Mouse (Mus musculus) CD4-positive helper T cell, adult 2 months (primary cell): Measurements from ENCODE around the gene Megf11.
"Not testable (repeated sequence)": the region's sequence is repeated elsewhere in the genome, so short reads cannot be mapped to it uniquely, and the experiment has no call there.

Source experiments
- DNase-seq: peaks from one replicate; pipeline ENCODE4 v3.0.0-alpha.2; 2012; ENCODE audit warnings: low read depth, missing footprints, low spot score

The Megf11 gene

DNA sequence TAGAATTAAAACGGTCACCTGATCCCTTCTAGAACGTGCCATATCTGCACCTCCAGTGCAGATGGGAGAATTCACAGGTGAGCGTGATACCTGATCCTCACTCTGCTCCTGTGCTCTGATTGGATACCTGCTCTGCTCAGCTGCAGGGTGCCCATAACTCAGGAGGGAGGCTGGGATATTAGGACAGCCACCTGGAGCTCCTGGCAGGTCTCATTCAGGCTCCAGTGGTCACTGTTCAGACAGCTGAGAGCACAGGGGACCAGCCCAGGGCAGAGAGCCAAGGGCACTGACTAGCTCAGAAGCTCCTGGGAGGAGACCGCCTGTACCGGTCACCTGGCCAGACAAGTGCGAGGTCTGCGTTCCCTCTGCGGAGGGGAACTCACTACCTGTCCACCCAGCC lies 80.7 kb downstream of the Megf11 start:
- DNase-seq: no peak

DNA sequence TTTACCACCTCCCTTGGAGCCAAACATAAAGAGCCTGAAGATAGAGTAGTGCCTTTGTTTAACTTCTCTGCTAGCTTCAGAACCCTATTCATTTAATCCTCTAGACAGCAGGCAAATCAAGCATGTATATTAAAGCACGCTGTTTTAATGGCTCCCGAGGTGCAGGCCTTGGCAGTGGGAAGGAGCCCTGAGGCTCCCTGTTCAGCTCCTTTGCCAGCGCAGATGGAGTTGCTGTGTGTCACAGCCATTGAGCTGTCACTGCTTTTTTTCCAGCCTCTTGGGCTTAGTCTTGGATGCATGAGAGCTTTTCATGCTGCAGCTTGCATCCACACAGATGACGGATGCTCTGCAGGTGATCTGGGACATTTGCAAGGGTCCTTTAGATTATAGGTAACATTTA lies 81.1 kb downstream of the Megf11 start:
- no peak for DNase-seq

DNA sequence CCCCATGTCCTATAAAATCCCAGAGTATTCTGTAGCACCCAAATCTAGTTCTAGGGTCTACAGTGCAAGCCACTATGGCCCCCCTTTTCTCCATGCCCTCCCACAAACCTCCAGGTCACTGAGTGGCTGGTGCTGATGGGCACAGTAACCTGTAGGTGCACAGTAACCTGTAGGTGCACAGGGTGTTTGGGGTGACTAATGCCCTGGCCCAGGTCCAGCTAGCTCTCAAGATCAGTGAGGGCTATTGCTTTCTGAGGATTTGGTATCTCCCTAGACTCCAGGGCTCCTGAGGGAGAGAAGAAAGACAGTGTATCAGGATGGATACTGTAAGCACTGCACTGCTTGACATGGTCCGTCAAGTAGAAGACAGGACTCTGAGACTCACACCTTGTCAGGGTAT lies 85.4 kb downstream of the Megf11 start:
- DNase-seq: no peak

DNA sequence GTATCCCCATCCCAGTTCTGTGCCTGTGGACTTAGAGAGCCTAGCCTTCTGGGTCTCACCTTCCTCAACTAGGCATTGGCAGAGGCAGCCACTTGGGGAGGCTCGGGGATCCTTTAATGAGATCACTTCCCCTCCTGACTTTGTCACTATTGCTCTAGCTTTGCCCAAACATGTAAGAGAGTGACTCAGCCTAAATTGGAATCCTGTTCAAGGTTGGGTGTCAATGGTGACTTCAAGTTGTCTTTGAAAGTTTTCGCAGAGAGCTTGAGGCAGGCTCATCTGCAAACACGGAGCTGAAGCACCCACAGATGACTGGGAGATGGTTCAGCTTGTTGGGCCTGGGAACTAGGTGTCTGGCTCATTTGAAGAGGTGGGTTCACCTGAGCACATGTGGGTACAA lies 85.9 kb downstream of the Megf11 start:
- no peak for DNase-seq

DNA sequence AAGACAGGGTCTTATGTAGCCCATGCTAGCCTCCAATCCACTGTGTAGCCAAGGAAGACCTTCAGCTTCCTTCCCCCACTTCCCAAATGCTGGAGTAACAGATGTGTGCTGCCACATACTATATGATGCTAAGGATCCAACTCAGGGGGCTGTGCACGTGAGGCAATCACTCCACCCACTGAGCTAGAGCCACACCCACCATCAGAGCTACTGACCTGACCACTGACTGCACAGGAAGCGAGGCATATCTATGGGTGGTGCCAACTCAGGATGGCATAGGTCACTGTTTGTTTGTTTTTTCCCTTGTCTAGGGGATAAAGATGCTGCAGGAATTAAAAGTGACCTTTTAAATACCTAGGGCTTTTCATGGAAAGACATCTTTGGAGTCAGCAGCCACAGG lies 86.7 kb downstream of the Megf11 start:
- DNase-seq: no peak

DNA sequence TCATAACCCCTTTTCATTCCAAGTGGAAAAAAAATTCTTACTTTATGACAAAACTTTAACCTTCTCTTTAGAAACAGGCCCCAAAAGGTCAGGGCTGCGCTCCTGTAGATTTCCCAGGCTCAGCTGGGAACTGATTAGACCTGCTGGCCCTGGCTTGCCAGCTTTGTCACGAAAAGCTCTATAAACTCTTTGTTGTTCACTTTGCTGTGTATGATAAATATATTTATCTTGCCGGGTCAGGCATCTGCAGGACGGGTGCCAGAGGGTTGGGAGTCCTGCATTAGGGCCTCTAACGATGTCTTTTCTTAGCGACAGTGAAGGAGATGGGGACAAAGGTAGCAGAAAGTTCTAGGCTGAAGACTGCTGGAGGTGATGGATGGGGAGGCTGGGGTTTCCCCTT lies 87.3 kb downstream of the Megf11 start:
- DNase-seq: no peak

DNA sequence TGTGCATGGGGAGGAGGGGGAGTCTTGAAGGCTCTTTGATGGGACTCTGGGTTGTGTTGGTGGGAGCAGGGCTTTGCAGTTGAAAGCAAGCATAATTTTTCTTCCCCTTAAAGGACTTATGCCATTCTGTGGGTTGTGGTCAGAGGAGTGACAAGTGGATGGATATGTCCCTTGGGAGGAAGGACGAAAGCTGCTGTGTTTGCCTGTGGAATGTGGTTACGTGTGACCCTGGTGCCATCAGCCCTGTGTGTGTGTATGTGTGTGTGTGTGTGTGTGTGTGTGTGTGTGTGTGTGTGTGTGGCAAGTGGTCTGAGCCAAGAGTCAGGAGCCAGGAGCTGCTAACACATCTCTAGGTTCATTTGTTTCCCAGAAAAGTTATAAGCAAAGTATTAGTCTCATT lies 87.7 kb downstream of the Megf11 start:
- DNase-seq: no peak

DNA sequence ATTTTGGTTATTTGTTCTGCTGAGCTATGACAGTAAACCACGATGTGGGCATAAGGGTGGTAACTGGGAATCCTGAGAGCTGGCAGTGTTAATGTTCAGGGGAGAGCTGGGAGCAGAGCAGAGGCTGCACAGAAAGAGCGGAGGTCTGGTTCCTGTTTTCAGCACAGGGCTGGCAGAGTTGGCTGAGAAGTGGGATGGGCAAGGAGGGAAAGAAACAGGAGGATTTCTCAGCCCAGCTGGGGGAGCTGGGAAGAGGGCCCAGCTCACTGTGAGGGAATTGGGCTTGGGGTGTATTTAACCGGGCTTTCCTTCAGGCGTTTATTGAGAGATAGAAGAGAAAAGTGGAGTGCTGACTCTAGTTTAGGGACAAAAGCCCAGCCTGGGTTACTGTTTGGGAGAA lies 88.3 kb downstream of the Megf11 start:
- no peak for DNase-seq

DNA sequence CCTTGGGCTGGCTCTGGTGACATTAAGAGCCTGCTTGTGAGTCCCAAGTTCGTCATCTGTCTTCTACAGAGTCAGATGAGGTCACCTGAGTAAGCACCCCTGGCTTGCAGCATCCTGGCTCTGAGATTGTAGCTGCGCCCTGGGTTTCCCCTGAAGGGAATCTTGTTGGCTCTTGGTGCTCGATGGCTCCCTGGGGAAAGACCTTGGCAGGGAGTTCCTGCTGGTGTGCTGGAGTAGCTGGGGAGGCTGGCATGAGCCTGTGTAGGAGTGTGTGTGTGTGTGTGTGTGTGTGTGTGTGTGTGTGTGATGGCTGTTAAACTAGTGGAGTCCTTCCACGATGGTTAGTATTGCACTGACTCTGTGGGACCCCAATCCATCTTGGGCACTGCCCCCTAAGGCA lies 88.7 kb downstream of the Megf11 start:
- DNase-seq: no peak

DNA sequence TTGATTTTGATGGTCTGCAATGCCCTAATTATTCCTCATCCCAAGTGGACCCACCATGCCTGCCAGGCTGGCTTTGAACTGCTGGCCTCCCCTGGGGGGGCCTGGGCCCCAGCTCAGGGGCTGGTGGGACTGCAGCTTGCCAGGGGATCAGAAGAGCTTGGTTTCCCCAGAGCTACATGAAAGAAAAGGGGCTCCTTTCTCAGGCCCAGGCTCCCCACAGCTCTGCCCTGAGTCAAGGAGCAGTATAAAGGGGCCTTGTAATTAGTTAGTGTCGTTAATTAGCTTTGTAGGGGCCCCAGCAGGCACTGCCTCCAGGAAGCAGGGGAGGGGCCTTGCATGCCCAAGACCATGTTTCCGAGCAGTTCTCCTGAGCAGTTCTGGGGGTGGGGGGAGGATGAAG lies 90.5 kb downstream of the Megf11 start:
- no peak for DNase-seq

DNA sequence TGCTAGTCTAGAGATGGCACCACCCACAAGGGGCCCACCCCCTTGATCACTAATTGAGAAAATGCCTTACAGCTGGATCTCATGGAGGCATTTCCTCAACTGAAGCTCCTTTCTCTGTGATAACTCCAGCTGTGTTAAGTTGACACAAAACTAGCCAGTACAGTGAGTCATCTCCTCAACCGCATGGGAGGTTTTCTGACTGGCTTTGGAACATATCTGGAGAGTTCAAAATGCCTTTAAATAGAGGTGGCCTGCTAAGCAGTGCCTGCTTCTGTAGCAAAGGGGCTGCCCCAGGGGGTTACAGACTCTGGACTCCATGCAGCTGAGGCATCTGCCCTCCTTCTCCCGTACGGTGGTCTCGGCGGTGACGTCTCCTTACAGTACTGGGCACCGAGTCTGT lies 92.0 kb downstream of the Megf11 start:
- not testable (repeated sequence) for DNase-seq

DNA sequence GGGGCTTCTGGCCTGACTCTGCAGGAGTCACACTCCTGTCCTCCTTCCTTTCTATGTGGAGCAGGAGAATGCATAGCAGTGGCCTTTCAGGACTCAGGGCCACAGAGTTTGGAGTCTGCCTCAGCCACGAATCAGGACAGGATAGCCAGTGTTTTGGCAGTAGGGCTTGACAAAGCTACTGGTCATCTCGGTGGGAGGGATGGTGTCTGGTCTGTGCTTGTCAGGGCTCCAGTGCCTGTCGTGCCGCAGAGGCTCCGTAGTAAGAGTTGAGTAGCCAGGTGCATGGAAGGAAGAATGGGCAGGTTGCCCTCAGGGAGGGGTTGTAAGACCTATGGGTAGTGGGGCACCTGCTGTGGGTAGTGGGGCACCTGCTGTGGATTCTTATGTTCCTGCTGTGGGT lies 96.7 kb downstream of the Megf11 start:
- no peak for DNase-seq

DNA sequence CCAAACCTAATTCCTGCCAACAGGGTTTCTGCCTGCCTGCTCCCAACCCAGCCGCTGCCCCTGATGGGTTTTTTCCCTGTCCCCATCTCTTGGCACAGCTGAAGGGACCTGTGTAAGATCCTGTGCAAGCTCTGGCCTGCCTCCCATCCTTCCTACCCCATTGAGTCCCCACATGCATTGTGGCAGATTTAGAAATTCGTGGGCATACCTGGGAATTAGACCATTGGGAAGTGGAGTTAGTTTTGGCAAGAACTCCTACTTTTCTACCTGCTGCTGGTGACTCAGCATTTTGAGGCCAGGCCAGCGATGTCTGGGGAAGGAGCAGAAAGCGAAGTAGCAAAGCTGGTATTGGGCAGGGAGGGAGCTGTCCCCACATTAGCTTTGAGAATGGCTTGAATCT lies 102.0 kb downstream of the Megf11 start:
- no peak for DNase-seq

DNA sequence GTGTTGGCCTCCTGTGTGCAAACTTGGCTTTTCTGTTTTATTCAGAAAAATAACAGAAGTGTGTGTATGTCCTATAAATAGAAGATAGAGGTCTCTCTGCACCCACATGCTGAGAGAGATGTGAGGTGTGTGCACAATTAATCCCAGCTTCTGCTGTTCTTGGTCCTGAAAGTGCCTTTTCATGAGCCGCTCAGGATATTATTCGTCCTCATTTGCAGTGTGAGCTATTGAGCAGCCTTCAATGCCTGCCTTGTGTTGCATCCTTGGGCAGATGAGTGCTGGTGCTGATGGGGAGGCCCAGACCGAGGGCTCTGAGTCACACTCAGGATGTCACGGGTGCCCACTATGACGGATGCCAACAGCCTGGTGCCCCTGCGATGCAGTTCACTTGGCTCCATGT lies 109.2 kb downstream of the Megf11 start:
- no peak for DNase-seq

DNA sequence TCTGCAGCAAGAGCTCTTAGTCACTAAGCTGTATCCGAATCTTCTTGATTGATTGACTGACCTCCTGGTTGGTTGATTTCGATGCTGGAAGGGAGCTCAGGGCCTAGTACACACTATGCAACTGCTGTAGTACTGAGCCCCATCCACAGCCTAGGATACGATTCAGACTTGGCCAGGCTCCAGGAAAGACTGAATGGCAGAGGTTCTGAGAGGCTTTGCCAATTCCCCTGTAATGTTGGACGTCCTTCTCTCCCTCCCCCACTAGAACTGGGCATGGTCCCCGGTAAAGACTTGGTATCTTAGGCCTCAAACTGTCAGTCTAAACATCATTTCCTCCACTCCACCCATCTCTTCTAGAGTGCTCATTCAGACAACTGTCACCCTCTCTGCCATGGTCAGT lies 113.5 kb downstream of the Megf11 start:
- DNase-seq: no peak

DNA sequence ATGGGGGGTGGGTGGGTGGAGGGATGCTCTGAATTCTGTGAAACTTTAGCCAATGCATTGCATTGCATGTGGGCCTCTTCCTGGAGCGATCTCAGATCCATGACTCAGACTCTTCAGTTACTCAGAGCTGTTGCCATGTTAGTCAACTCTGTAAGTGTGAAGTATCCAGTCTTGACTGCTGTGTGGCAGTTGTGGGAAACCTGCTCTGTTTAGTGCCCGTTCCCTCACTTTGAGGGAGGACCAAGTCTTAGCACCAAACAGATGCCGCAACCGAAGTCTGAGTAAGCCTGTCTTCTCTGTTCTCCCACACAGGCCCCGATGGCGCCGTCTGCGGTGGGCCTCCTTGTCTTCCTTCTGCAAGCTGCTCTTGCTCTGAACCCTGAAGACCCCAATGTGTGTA lies 115.8 kb downstream of the Megf11 start:
- no peak for DNase-seq

DNA sequence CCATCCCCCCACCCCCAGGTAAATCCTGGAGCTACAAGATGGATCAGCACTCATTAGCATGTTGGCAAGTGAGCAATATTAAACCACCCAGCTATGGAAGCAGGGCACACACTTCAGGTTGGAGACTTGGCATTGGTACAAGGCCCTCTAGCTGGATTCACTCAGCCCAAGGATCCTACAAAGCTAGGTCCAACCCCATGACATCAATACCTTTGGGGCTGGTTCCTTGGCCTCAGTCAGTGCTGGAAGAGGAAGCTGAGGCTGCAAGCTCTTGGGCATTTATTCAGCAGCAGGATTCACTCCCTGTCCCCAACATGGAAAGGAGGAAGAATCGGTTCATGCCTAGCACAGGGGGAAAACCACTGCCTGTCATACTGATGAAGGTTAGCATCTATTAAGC lies 118.6 kb downstream of the Megf11 start:
- DNase-seq: no peak

DNA sequence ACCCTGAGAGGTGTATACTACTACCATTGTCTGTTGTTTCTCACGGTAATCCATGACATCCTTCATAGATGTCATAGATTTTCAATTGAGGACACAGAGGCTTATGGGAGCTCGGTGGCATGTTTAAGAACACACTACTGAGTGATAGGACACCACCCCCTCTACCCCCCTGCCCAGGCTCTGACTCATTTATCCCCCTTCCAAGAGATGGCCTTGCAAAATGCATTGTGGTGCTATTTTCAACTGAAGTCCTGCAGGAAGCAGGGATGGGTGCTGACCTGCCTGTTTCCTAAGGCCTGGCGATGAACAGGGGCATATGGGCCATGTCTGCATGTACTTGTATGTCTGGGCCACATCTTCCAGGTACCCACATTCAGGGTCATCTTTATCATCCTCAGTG lies 119.0 kb downstream of the Megf11 start:
- DNase-seq: no peak

DNA sequence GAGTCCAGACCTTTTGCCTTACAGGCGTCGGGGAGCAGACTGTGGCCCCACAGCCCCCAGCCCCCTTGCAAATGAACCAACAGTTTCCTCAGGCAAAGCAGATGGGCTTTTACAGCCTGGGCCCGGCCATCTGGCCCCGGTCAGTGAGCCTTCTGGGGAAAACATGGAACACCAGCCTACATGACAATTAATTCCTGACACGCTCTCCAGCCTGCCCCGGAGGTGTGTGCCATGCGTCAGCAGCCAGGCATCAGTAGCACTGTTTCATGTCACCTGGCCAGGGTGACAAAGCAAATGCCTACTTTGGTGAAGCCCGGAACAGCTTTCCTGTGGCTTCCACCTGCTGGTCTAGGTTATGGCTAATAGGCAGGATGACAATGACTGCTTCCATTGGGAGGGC lies 119.5 kb downstream of the Megf11 start:
- no peak for DNase-seq

DNA sequence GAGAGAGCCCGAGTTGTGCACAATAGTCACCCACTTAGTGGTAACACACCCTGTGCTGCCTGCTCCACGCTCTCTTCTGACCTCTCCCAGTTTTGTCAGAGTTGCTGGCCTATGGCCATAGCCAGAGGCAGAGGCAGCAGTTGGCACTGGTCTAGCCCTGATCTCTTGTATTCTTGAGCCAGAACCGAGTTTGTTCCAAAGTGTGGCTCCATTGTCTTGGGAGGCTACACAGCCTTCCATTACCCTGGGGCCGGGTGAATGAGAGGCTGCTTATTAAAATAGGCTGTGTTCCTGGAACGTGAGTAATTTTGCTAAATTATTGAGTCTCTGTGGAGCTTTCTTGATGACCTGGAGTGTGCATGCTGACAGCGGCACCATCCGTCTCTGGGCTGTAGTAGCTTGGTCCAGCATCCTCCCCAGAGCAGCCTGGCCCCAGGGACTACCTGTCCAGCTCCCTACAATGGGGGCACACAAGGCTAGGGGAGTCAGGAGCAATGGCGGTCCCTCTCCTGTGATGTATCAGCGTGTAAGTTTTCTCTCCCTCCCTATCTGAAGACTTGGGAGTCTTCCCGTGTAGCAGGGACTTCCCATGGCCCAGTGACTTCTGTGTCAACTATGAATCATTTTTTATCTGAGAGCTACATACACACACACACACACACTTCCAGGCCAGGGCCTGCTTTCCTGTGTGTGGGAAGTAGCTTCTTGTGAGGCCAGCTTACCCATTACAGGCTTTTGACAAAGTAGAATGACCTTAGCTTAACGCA lies 121.2 kb downstream of the Megf11 start:
- DNase-seq: no peak

DNA sequence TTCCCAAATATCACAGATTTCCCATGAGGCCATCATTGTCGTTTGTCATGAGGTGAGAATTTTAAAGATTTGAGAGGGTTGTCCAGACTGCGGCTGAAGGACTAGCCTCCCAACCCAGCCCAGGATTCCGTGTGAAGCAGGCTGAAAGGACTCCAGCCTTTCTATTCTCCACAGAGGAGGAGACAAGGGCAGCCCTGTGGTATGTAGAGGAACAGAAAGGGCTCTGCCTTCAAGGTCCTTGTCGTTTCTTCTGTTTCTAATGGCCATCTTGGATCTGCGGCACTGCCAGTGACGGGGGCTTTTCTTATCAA lies 121.7 kb downstream of the Megf11 start:
- DNase-seq: no peak

DNA sequence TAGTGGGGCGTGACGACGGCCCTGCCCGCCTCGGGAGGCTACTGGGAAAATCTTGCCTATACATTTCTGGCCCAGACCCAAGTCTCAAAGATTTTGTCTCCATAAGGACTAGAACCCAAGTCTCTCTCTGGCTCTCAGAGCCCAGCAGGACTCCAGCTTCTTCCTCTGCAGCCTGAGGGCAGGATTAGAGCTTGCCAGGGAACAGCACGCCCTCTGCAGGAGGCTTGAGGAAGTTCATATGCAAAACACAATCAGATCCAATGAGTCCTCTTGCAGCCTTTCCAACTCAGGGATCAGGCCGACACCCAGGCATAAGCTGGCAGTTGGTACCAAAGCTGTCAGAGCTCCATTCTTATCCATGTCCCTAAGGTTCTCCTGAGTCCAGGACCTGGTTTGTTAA lies 122.6 kb downstream of the Megf11 start:
- no peak for DNase-seq

DNA sequence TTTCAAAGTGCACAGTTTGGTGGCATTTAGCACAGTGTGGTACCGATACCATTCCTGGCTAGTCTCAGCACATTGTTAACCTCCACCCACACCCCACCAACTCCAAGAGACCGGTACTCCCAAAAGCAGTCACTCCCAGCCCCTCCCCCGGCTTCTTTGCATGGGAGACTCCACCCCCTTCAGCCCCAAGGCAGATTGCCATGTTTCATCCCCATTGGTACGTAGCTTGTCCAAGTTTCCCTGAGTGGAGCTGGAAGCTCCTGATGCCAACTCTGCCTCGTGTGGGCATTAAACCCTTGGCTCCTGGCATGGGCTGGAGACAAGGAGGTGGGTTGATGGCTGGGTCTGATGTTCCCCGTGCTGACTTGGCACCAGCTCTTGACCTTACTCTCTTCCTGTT lies 129.4 kb downstream of the Megf11 start:
- no peak for DNase-seq
